Mouse (Mus musculus): ENCODE measurements around the gene Kif17. TPM values are rescaled to one million over a fixed set of nuclear protein-coding genes. Genes with fewer than 3 reads are reported as not detected.

Kif17 gene
- polyA plus RNA-seq, 1 experiment: 0.28 TPM

DNA sequence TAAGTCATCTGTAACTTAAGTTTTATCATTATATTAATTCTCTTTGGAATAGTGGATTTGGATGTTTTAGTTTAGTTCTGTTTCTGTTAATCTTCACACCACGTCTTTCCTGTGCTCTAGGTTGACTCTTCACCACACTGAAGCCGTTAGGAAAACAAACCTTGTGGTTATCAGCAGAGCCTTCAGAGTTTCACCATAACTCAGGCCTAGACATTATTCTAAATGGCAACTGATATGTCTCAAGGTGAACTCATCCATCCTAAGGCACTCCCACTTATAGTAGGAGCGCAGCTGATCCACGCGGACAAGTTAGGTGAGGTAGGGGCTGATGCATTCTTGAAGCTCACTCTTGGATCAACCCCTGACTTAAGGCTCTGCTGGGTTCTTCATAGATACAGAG is 28.8 kb upstream of the Kif17 start:
- H3K36me3 ChIP-seq (ENCODE audit: control insufficient read depth, insufficient read depth, low read length): peaks cover 24% of the 10 kb centered on the region
- no peak overlapping the region; the same call in 1 of the 2 replicates for H3K27ac ChIP-seq (ENCODE audit: insufficient read depth, low read length)
- no peak overlapping the region for H3K4me3 ChIP-seq (ENCODE audit: extremely low read depth, insufficient read depth, insufficient read length)
- H3K27me3 ChIP-seq (ENCODE audit: control insufficient read depth, insufficient read depth, low read length): no peaks in the 10 kb centered on the region
- TF ChIP-seq POLR2A (IDR thresholded peaks at IDR 0.05; ENCODE audit: low read depth, low read length): no peak
- no peak for TF ChIP-seq CTCF (IDR thresholded peaks at IDR 0.05; ENCODE audit: extremely low read depth, insufficient read depth, insufficient read length, insufficient replicate concordance)
- DNase-seq (ENCODE audit: low read depth in 1 of 2, low spot score in 2 of 2): no peak
- WGBS: 67% methylated on average over 5 of the region's 5 CpGs
- peaks cover 22% of the 10 kb centered on the region for H3K4me1 ChIP-seq (ENCODE audit: control insufficient read depth, insufficient read depth, insufficient read length)

GRCm38 (mm10) chr4:138222396-138222795 is 27.8 kb upstream of the Kif17 start:
- Histone ChIP-seq H3K27me3 (ENCODE audit: control insufficient read depth, insufficient read depth, low read length) (no peaks in the 10 kb centered on the region), H3K4me1 (ENCODE audit: control insufficient read depth, insufficient read depth, insufficient read length) (peaks cover 22% of the 10 kb centered on the region), H3K36me3 (ENCODE audit: control insufficient read depth, insufficient read depth, low read length) (peaks cover 30% of the 10 kb centered on the region), H3K27ac (ENCODE audit: insufficient read depth, low read length) (peak overlapping the region; percentile 64), H3K4me3 (ENCODE audit: extremely low read depth, insufficient read depth, insufficient read length) (no peak overlapping the region)
- 45% methylated on average over 5 of the region's 5 CpGs for WGBS
- no peak for DNase-seq (ENCODE audit: low read depth in 1 of 2, low spot score in 2 of 2)
- TF ChIP-seq POLR2A (IDR thresholded peaks at IDR 0.05; ENCODE audit: low read depth, low read length) (no peak), CTCF (IDR thresholded peaks at IDR 0.05; ENCODE audit: extremely low read depth, insufficient read depth, insufficient read length, insufficient replicate concordance) (no peak)

- H3K27me3 ChIP-seq (ENCODE audit: control insufficient read depth, insufficient read depth, low read length): no peaks in the 10 kb centered on the region
- 29% methylated on average over 10 of the region's 10 CpGs for WGBS
- no peak overlapping the region for H3K4me3 ChIP-seq (ENCODE audit: extremely low read depth, insufficient read depth, insufficient read length)
- peaks cover 18% of the 10 kb centered on the region for H3K4me1 ChIP-seq (ENCODE audit: control insufficient read depth, insufficient read depth, insufficient read length)
- peaks cover 40% of the 10 kb centered on the region for H3K36me3 ChIP-seq (ENCODE audit: control insufficient read depth, insufficient read depth, low read length)
- DNase-seq (ENCODE audit: low read depth in 1 of 2, low spot score in 2 of 2): no peak
- H3K27ac ChIP-seq (ENCODE audit: insufficient read depth, low read length): peak overlapping the region; percentile 56
- TF ChIP-seq CTCF (IDR thresholded peaks at IDR 0.05; ENCODE audit: extremely low read depth, insufficient read depth, insufficient read length, insufficient replicate concordance) (no peak), POLR2A (IDR thresholded peaks at IDR 0.05; ENCODE audit: low read depth, low read length) (no peak)
These were observed 26.6 kb upstream of the Kif17 start for GRCm38 (mm10) chr4:138223623-138224022.

- Histone ChIP-seq H3K27ac (ENCODE audit: insufficient read depth, low read length) (no peak overlapping the region), H3K4me3 (ENCODE audit: extremely low read depth, insufficient read depth, insufficient read length) (no peak overlapping the region), H3K4me1 (ENCODE audit: control insufficient read depth, insufficient read depth, insufficient read length) (peaks cover 10% of the 10 kb centered on the region), H3K36me3 (ENCODE audit: control insufficient read depth, insufficient read depth, low read length) (peaks cover 16% of the 10 kb centered on the region), H3K27me3 (ENCODE audit: control insufficient read depth, insufficient read depth, low read length) (0 out of 2 replicates have a peak, but pooled peaks cover 4% of the 10 kb centered on the region)
- no peak for DNase-seq (ENCODE audit: low read depth in 1 of 2, low spot score in 2 of 2)
- TF ChIP-seq POLR2A (IDR thresholded peaks at IDR 0.05; ENCODE audit: low read depth, low read length) (no peak), CTCF (IDR thresholded peaks at IDR 0.05; ENCODE audit: extremely low read depth, insufficient read depth, insufficient read length, insufficient replicate concordance) (no peak)
- WGBS: 64% methylated on average over 27 of the region's 27 CpGs
These were observed 3.2 kb upstream of the Kif17 start for GRCm38 (mm10) chr4:138246756-138247665.

- Histone ChIP-seq H3K36me3 (ENCODE audit: control insufficient read depth, insufficient read depth, low read length) (no peaks in the 10 kb centered on the region), H3K4me1 (ENCODE audit: control insufficient read depth, insufficient read depth, insufficient read length) (peaks cover 15% of the 10 kb centered on the region), H3K4me3 (ENCODE audit: extremely low read depth, insufficient read depth, insufficient read length) (peak overlapping the region; percentile 18; the same call in 1 of the 2 replicates), H3K27ac (ENCODE audit: insufficient read depth, low read length) (no peak overlapping the region), H3K27me3 (ENCODE audit: control insufficient read depth, insufficient read depth, low read length) (0 out of 2 replicates have a peak, but pooled peaks cover 4% of the 10 kb centered on the region)
- TF ChIP-seq POLR2A (IDR thresholded peaks at IDR 0.05; ENCODE audit: low read depth, low read length): no peak
- TF ChIP-seq CTCF (IDR thresholded peaks at IDR 0.05; ENCODE audit: extremely low read depth, insufficient read depth, insufficient read length, insufficient replicate concordance): no peak
- no peak for DNase-seq (ENCODE audit: low read depth in 1 of 2, low spot score in 2 of 2)
- under 1% methylated on average over 14 of the region's 14 CpGs for WGBS
These were observed 1.6 kb downstream of the Kif17 start for GRCm38 (mm10) chr4:138251819-138252218.

DNA sequence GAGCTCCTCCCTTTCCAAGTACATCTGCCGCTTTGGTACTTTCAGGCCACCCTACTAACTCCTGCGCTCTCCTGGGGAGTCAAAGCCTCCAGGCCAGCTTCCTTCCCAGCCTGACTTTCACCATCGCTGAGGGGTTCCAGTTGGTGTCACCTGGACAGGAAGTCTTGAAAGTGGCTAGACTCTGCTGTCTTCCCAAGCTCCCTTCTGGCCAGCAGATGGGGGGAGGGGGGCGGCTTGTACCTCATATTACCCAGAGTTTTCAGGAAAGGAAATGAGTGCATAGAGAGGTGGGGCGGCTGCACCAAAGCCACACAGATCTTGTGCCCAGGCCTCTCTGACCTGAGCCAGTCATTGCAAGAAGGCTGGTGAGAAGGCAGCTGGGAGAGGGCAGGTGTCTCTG is 2.0 kb downstream of the Kif17 start:
- Histone ChIP-seq H3K4me3 (ENCODE audit: extremely low read depth, insufficient read depth, insufficient read length) (no peak overlapping the region), H3K27me3 (ENCODE audit: control insufficient read depth, insufficient read depth, low read length) (0 out of 2 replicates have a peak, but pooled peaks cover 4% of the 10 kb centered on the region), H3K36me3 (ENCODE audit: control insufficient read depth, insufficient read depth, low read length) (no peaks in the 10 kb centered on the region), H3K27ac (ENCODE audit: insufficient read depth, low read length) (no peak overlapping the region), H3K4me1 (ENCODE audit: control insufficient read depth, insufficient read depth, insufficient read length) (peaks cover 15% of the 10 kb centered on the region)
- TF ChIP-seq POLR2A (IDR thresholded peaks at IDR 0.05; ENCODE audit: low read depth, low read length): no peak
- TF ChIP-seq CTCF (IDR thresholded peaks at IDR 0.05; ENCODE audit: extremely low read depth, insufficient read depth, insufficient read length, insufficient replicate concordance): no peak
- 12% methylated on average over 5 of the region's 5 CpGs for WGBS
- DNase-seq (ENCODE audit: low read depth in 1 of 2, low spot score in 2 of 2): no peak

Data from spleen, adult 2 months (tissue).